Comparison of ENCODE assay signal across 27 mouse cellular contexts in genomic region chr2:106821292-106821691, GRCm38 (mm10).
DNase-seq lines count a peak whose midpoint lies in the region; ATAC-seq and TF ChIP-seq lines count a peak whose summit lies in the region.
"Had no signal": no experiment of that assay in that cellular context is flagged by ENCODE, and none has a peak within 500 bp of the region (broad histone marks: within the 10 kb centered on the region; RNA-seq: fewer than 3 reads in every experiment).

No protein-coding gene starts in this region.

- H3K9me3 ChIP-seq in hindbrain, postnatal 0 days (ENCODE audit: low read length), result no peaks in the 10 kb centered on the region
- no peaks in the 10 kb centered on the region for H3K9me3 ChIP-seq in hindbrain, embryonic 10.5 days
- no peaks in the 10 kb centered on the region for H3K9me3 ChIP-seq in kidney, postnatal 0 days (replicated peaks; ENCODE audit: low read length)
- H3K9me3 ChIP-seq in neural tube, embryonic 13.5 days, result no peaks in the 10 kb centered on the region
- no peaks in the 10 kb centered on the region for H3K9me3 ChIP-seq in neural tube, embryonic 15.5 days (replicated peaks)
- H3K9me3 ChIP-seq in limb, embryonic 10.5 days (replicated peaks), result no peaks in the 10 kb centered on the region
- H3K9me3 ChIP-seq: forebrain, embryonic 13.5 days; heart, embryonic 13.5 days; neural tube, embryonic 12.5 days had no signal

- no peaks in the 10 kb centered on the region for H3K4me1 ChIP-seq in hindbrain, postnatal 0 days (ENCODE audit: insufficient read depth, low read length)
- H3K4me1 ChIP-seq in hindbrain, embryonic 10.5 days (replicated peaks), result peaks cover 28% of the 10 kb centered on the region
- peaks cover 7% of the 10 kb centered on the region; the same call in 1 of the 2 replicates for H3K4me1 ChIP-seq in kidney, postnatal 0 days (replicated peaks; ENCODE audit: insufficient read depth, low read length)
- peaks cover 36% of the 10 kb centered on the region for H3K4me1 ChIP-seq in neural tube, embryonic 13.5 days (replicated peaks)
- peaks cover 27% of the 10 kb centered on the region for H3K4me1 ChIP-seq in neural tube, embryonic 15.5 days
- H3K4me1 ChIP-seq in limb, embryonic 10.5 days, result peaks cover 29% of the 10 kb centered on the region

- no peak overlapping the region for H3K9ac ChIP-seq in hindbrain, postnatal 0 days (replicated peaks; ENCODE audit: low read length)
- no peak overlapping the region for H3K9ac ChIP-seq in kidney, postnatal 0 days (ENCODE audit: low read depth, low read length)
- no peak overlapping the region for H3K9ac ChIP-seq in neural tube, embryonic 13.5 days
- no peak overlapping the region for H3K9ac ChIP-seq in neural tube, embryonic 15.5 days (replicated peaks)
- H3K9ac ChIP-seq: heart, embryonic 13.5 days; liver, embryonic 14.5 days; neural tube, embryonic 12.5 days had no signal

- no peak overlapping the region for H3K4me2 ChIP-seq in hindbrain, postnatal 0 days (ENCODE audit: low read depth, low read length)
- H3K4me2 ChIP-seq in kidney, postnatal 0 days (ENCODE audit: low read length), result no peak overlapping the region
- no peak overlapping the region for H3K4me2 ChIP-seq in neural tube, embryonic 13.5 days
- H3K4me2 ChIP-seq in neural tube, embryonic 15.5 days, result no peak overlapping the region
- H3K4me2 ChIP-seq: forebrain, embryonic 13.5 days; heart, embryonic 13.5 days had no signal

- no peak for TF ChIP-seq CTCF in hindbrain, postnatal 0 days (IDR thresholded peaks at IDR 0.05; ENCODE audit: low read depth)
- no peak for TF ChIP-seq CTCF in kidney, postnatal 0 days (IDR thresholded peaks at IDR 0.05; ENCODE audit: low read depth)

- H3K4me3 ChIP-seq in hindbrain, postnatal 0 days (ENCODE audit: low read length), result no peak overlapping the region
- no peak overlapping the region for H3K4me3 ChIP-seq in hindbrain, embryonic 10.5 days
- no peak overlapping the region for H3K4me3 ChIP-seq in kidney, postnatal 0 days (replicated peaks; ENCODE audit: low read depth, low read length)
- H3K4me3 ChIP-seq in neural tube, embryonic 13.5 days, result no peak overlapping the region
- no peak overlapping the region for H3K4me3 ChIP-seq in neural tube, embryonic 15.5 days (replicated peaks)
- no peak overlapping the region for H3K4me3 ChIP-seq in limb, embryonic 10.5 days
- H3K4me3 ChIP-seq: forebrain, embryonic 13.5 days; heart, embryonic 13.5 days; neural tube, embryonic 12.5 days had no signal

- no peaks in the 10 kb centered on the region for H3K27me3 ChIP-seq in hindbrain, postnatal 0 days (ENCODE audit: insufficient read depth, low read length)
- H3K27me3 ChIP-seq in hindbrain, embryonic 10.5 days (ENCODE audit: insufficient read depth, poor library complexity, severe bottlenecking), result peaks cover 12% of the 10 kb centered on the region
- H3K27me3 ChIP-seq in kidney, postnatal 0 days (ENCODE audit: insufficient read depth, low read length), result no peaks in the 10 kb centered on the region
- H3K27me3 ChIP-seq in neural tube, embryonic 13.5 days, result no peaks in the 10 kb centered on the region
- H3K27me3 ChIP-seq in neural tube, embryonic 15.5 days (replicated peaks), result no peaks in the 10 kb centered on the region
- no peaks in the 10 kb centered on the region for H3K27me3 ChIP-seq in limb, embryonic 10.5 days (ENCODE audit: low read depth, poor library complexity, severe bottlenecking)
- H3K27me3 ChIP-seq: forebrain, embryonic 13.5 days; heart, embryonic 13.5 days; neural tube, embryonic 12.5 days had no signal

- no peak overlapping the region for H3K27ac ChIP-seq in hindbrain, postnatal 0 days
- no peak overlapping the region for H3K27ac ChIP-seq in hindbrain, embryonic 10.5 days
- H3K27ac ChIP-seq in kidney, postnatal 0 days, result no peak overlapping the region
- peak overlapping the region; percentile 66 for H3K27ac ChIP-seq in neural tube, embryonic 13.5 days (replicated peaks)
- no peak overlapping the region; the same call in 1 of the 2 replicates for H3K27ac ChIP-seq in neural tube, embryonic 15.5 days (replicated peaks)
- H3K27ac ChIP-seq in limb, embryonic 10.5 days, result no peak overlapping the region
- H3K27ac ChIP-seq: heart, embryonic 13.5 days; liver, embryonic 14.5 days; macrophage had no signal

- ATAC-seq in hindbrain, postnatal 0 days, result peak; percentile 43; the same call in 1 of the 2 replicates
- peak; percentile 40; the same call in 1 of the 2 replicates for ATAC-seq in kidney, postnatal 0 days (replicated peaks; ENCODE audit: low FRiP score, low read depth)
- 0 out of 2 replicates have a peak, but pooled peaks have one; percentile 18 for ATAC-seq in neural tube, embryonic 13.5 days (ENCODE audit: low read depth)
- no peak for ATAC-seq in neural tube, embryonic 15.5 days (ENCODE audit: low FRiP score)
- ATAC-seq: CD4-positive, CD25-positive, alpha-beta regulatory T cell, adult 4 months; forebrain, embryonic 13.5 days; inflammation-experienced regulatory T-cells, adult 6 months had no signal

- WGBS in hindbrain, postnatal 0 days, result 61% methylated on average over 8 of the region's 8 CpGs
- 78% methylated on average over 8 of the region's 8 CpGs for WGBS in hindbrain, embryonic 10.5 days
- WGBS in kidney, postnatal 0 days, result 21% methylated on average over 8 of the region's 8 CpGs
- 44% methylated on average over 8 of the region's 8 CpGs for WGBS in neural tube, embryonic 13.5 days
- WGBS in neural tube, embryonic 15.5 days, result 49% methylated on average over 8 of the region's 8 CpGs
- 65% methylated on average over 8 of the region's 8 CpGs for WGBS in limb, embryonic 10.5 days

- DNase-seq in hindbrain, postnatal 0 days (ENCODE audit: low spot score), result peak; percentile 15
- no peak for DNase-seq in hindbrain, embryonic 10.5 days (ENCODE audit: low spot score)
- DNase-seq in kidney, postnatal 0 days (ENCODE audit: low spot score), result no peak
- DNase-seq in kidney, adult 8-10 months, result no peak
- DNase-seq in limb, embryonic 10.5 days (ENCODE audit: low spot score), result peak; percentile 27
- DNase-seq: adrenal gland, postnatal 25 days; cerebellum, adult 18-20 months; cerebellum, postnatal 10 days; gastrocnemius, postnatal 10 days; heart, postnatal 10 days; kidney, adult 9 months; layer of hippocampus, adult 9-11 months; liver; lung, adult 2 months; lung, postnatal 10 days; right cerebral cortex, postnatal 25 days; spleen, adult 18-20 months; thymus, postnatal 14 days had no signal

- no peaks in the 10 kb centered on the region for H3K36me3 ChIP-seq in hindbrain, postnatal 0 days (ENCODE audit: insufficient read depth, low read length)
- H3K36me3 ChIP-seq in hindbrain, embryonic 10.5 days, result no peaks in the 10 kb centered on the region
- H3K36me3 ChIP-seq in kidney, postnatal 0 days (ENCODE audit: insufficient read depth, low read length), result no peaks in the 10 kb centered on the region
- H3K36me3 ChIP-seq in neural tube, embryonic 13.5 days, result no peaks in the 10 kb centered on the region
- H3K36me3 ChIP-seq in neural tube, embryonic 15.5 days, result no peaks in the 10 kb centered on the region
- H3K36me3 ChIP-seq in limb, embryonic 10.5 days, result 0 out of 2 replicates have a peak, but pooled peaks cover 4% of the 10 kb centered on the region
- H3K36me3 ChIP-seq: neural tube, embryonic 12.5 days had no signal

Comparison
In these comparisons a context has a peak if more than half of its experiments do, and no peak if none do; other contexts are left out.
1. DNase-seq: peak in hindbrain, postnatal 0 days (single experiment) and limb, embryonic 10.5 days (single experiment); none in hindbrain, embryonic 10.5 days (single experiment), kidney, postnatal 0 days (single experiment) and kidney, adult 8-10 months (0 of 2).